Mouse (Mus musculus): ENCODE measurements around the gene Ube2e2. TPM values are rescaled to one million over a fixed set of nuclear protein-coding genes. Genes with fewer than 3 reads are reported as not detected.

Ube2e2 gene
- total and polyA plus RNA-seq, 3 experiments: not detected

DNA sequence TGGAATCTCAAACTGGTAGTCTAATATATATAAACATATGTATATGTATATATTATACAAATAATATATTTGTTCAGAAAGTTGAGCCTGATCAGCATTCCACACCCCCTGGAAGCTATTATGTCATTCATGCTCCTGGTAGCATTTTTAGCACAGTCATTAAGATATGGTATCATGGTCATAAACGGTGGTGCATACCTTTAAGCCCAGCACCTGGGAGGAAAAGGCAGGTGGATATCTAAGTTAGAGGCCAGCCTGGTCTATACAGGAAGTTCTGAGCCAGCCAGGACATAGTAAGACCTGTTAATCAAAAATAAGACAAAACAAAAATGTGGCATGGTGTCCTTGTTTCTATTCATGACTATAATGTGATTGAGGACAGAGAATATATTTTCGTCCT is 140.1 kb downstream of the Ube2e2 start:
- no peak for DNase-seq (ENCODE audit: extremely low read depth)
- Histone ChIP-seq H3K4me3 (replicated peaks in 1 of 3; ENCODE audit: low read depth in 2 of 3, low read length in 2 of 3, poor library complexity in 1 of 3) (no peak overlapping the region), H3K9me3 (replicated peaks; ENCODE audit: low read length) (no peaks in the 10 kb centered on the region), H3K9ac (ENCODE audit: insufficient read depth, low read depth) (no peak overlapping the region), H3K27ac (ENCODE audit: insufficient read depth, low read depth) (no peak overlapping the region), H3K27me3 (replicated peaks) (no peaks in the 10 kb centered on the region), H3K4me1 (ENCODE audit: control insufficient read depth in 1 of 2, insufficient read depth in 2 of 2) (no peaks in the 10 kb centered on the region), H3K79me2 (replicated peaks; ENCODE audit: control insufficient read depth, extremely low read depth, insufficient read depth, poor library complexity, severe bottlenecking) (no peaks in the 10 kb centered on the region), H3K4me2 (ENCODE audit: insufficient read depth, low read depth, poor library complexity, severe bottlenecking) (no peak overlapping the region), H3K36me3 (replicated peaks in 1 of 2; ENCODE audit: control insufficient read depth in 1 of 2, insufficient read depth in 1 of 2, low read length in 1 of 2) (no peaks in the 10 kb centered on the region)
- in situ Hi-C loops (cut with MboI; ENCODE audit: low pct_ligation_motif_present, low pct_unique_long_range_greater_than_20kb, low sequenced_read_pairs) (no loop called here), dilution Hi-C loops (cut with MboI; ENCODE audit: extremely low pct_ligation_motif_present, extremely low pct_unique_long_range_greater_than_20kb, low sequenced_read_pairs) (no loop called here)
- TF ChIP-seq MAFK (IDR thresholded peaks at IDR 0.05; ENCODE audit: insufficient replicate concordance, low read length) (no peak), EP300 (IDR thresholded peaks at IDR 0.05; ENCODE audit: low read length) (no peak), IRF4 (IDR thresholded peaks at IDR 0.05; ENCODE audit: low read depth, low read length) (no peak), BHLHE40 (IDR thresholded peaks at IDR 0.05; ENCODE audit: low read depth, low read length) (no peak), CTCF (conservative IDR thresholded peaks at IDR 0.05 in 1 of 2, IDR thresholded peaks at IDR 0.05 in 1 of 2; ENCODE audit: low read depth in 2 of 2, low read length in 2 of 2) (no peak)

GRCm38 (mm10) chr14:18731154-18731553 is 162.9 kb downstream of the Ube2e2 start:
- H3K79me2 ChIP-seq (replicated peaks; ENCODE audit: control insufficient read depth, extremely low read depth, insufficient read depth, poor library complexity, severe bottlenecking): no peaks in the 10 kb centered on the region
- no peaks in the 10 kb centered on the region for H3K27me3 ChIP-seq (replicated peaks)
- dilution Hi-C loops (cut with MboI; ENCODE audit: extremely low pct_ligation_motif_present, extremely low pct_unique_long_range_greater_than_20kb, low sequenced_read_pairs) (no loop called here), in situ Hi-C loops (cut with MboI; ENCODE audit: low pct_ligation_motif_present, low pct_unique_long_range_greater_than_20kb, low sequenced_read_pairs) (no loop called here)
- H3K4me3 ChIP-seq (replicated peaks in 1 of 3; ENCODE audit: low read depth in 2 of 3, low read length in 2 of 3, poor library complexity in 1 of 3): no peak overlapping the region
- TF ChIP-seq E2F4 (IDR thresholded peaks at IDR 0.05; ENCODE audit: insufficient replicate concordance, low read depth, low read length) (no peak), CHD2 (IDR thresholded peaks at IDR 0.05; ENCODE audit: low read length) (no peak), RCOR1 (conservative IDR thresholded peaks at IDR 0.05; ENCODE audit: low read depth, low read length) (no peak), NELFE (IDR thresholded peaks at IDR 0.05; ENCODE audit: low read depth, low read length) (no peak), SMC3 (IDR thresholded peaks at IDR 0.05; ENCODE audit: low read depth, low read length) (no peak), EP300 (IDR thresholded peaks at IDR 0.05; ENCODE audit: low read length) (no peak), CHD1 (IDR thresholded peaks at IDR 0.05; ENCODE audit: low read depth, low read length) (no peak), USF2 (conservative IDR thresholded peaks at IDR 0.05; ENCODE audit: low read depth, low read length) (no peak), HCFC1 (IDR thresholded peaks at IDR 0.05; ENCODE audit: low read depth, low read length) (no peak), MEF2A (IDR thresholded peaks at IDR 0.05; ENCODE audit: borderline replicate concordance, low read depth, low read length) (no peak), JUND (conservative IDR thresholded peaks at IDR 0.05; ENCODE audit: low read depth, low read length) (no peak), ZMIZ1 (IDR thresholded peaks at IDR 0.05; ENCODE audit: low read depth, low read length) (no peak), USF1 (IDR thresholded peaks at IDR 0.05; ENCODE audit: low read depth, low read length) (no peak), POLR2A (IDR thresholded peaks at IDR 0.05; ENCODE audit: low read depth, low read length) (no peak), ZNF384 (IDR thresholded peaks at IDR 0.05; ENCODE audit: low read depth, low read length) (no peak), MYC (IDR thresholded peaks at IDR 0.05; ENCODE audit: low read depth, low read length) (no peak), POLR2AphosphoS2 (IDR thresholded peaks at IDR 0.05; ENCODE audit: low read depth, low read length) (no peak)
- H3K36me3 ChIP-seq (replicated peaks in 1 of 2; ENCODE audit: control insufficient read depth in 1 of 2, insufficient read depth in 1 of 2, low read length in 1 of 2): no peaks in the 10 kb centered on the region
- no peaks in the 10 kb centered on the region for H3K9me3 ChIP-seq (replicated peaks; ENCODE audit: low read length)
- H3K4me2 ChIP-seq (ENCODE audit: insufficient read depth, low read depth, poor library complexity, severe bottlenecking): no peak overlapping the region
- no peak for DNase-seq (ENCODE audit: extremely low read depth)
- no peak overlapping the region for H3K27ac ChIP-seq (ENCODE audit: insufficient read depth, low read depth)
- H3K9ac ChIP-seq (ENCODE audit: insufficient read depth, low read depth): no peak overlapping the region
- no peaks in the 10 kb centered on the region for H3K4me1 ChIP-seq (ENCODE audit: control insufficient read depth in 1 of 2, insufficient read depth in 2 of 2)

All from CH12.LX (cell line).